Mouse (Mus musculus): ENCODE measurements at regions not wholly inside any gene's neighbourhood (a gene's known extent, or its start where the extent isn't known, plus 50 kb on each side); places are given as distances from the start of the nearest gene placed in this dataset.

- no peak for TF ChIP-seq CTCF (IDR thresholded peaks at IDR 0.05; ENCODE audit: low read depth, low read length)
- TF ChIP-seq POLR2A (IDR thresholded peaks at IDR 0.05; ENCODE audit: borderline replicate concordance, low read depth, low read length), result no peak
Observed at GRCm38 (mm10) chr11:39524866-39525649, 1169.9 kb downstream of the Mat2b start.

Measured in bone marrow macrophage, adult 2 months (primary cell).